Mouse (Mus musculus): ENCODE measurements at regions not wholly inside any gene's neighbourhood (a gene's known extent, or its start where the extent isn't known, plus 50 kb on each side); places are given as distances from the start of the nearest gene placed in this dataset.

- H3K4me2 ChIP-seq = peak overlapping the region; percentile 47
Observed at GRCm38 (mm10) chr13:118483031-118483430, 96.0 kb upstream of the Mrps30 start.

GRCm38 (mm10) chr13:118480237-118480636 is 93.2 kb upstream of the Mrps30 start:
- WGBS = 77% methylated on average over 1 of the region's 1 CpGs
- no peaks in the 10 kb centered on the region for H3K9me3 ChIP-seq
- H3K36me3 ChIP-seq = no peaks in the 10 kb centered on the region
- H3K4me2 ChIP-seq = no peak overlapping the region
- H3K4me3 ChIP-seq = no peak overlapping the region
- no peak for ATAC-seq (ENCODE audit: extremely low read depth, insufficient number of reproducible peaks, low FRiP score, low TSS enrichment)
- H3K27ac ChIP-seq (replicated peaks) = no peak overlapping the region
- H3K9ac ChIP-seq = no peak overlapping the region
- peaks cover 9% of the 10 kb centered on the region for H3K4me1 ChIP-seq
- H3K27me3 ChIP-seq (replicated peaks) = no peaks in the 10 kb centered on the region

More at GRCm38 (mm10) chr13:118483031-118483430, 96.0 kb upstream of the Mrps30 start:
- Histone ChIP-seq H3K9ac (no peak overlapping the region), H3K36me3 (no peaks in the 10 kb centered on the region), H3K27ac (replicated peaks) (no peak overlapping the region), H3K9me3 (no peaks in the 10 kb centered on the region), H3K4me1 (peaks cover 9% of the 10 kb centered on the region), H3K27me3 (replicated peaks) (no peaks in the 10 kb centered on the region), H3K4me3 (no peak overlapping the region)
- ATAC-seq (ENCODE audit: extremely low read depth, insufficient number of reproducible peaks, low FRiP score, low TSS enrichment) = no peak
- 15% methylated on average over 8 of the region's 8 CpGs for WGBS

GRCm38 (mm10) chr13:118478487-118478886 is 91.4 kb upstream of the Mrps30 start:
- Histone ChIP-seq H3K4me3 (no peak overlapping the region), H3K27ac (replicated peaks) (no peak overlapping the region), H3K9me3 (no peaks in the 10 kb centered on the region), H3K27me3 (replicated peaks) (no peaks in the 10 kb centered on the region), H3K4me2 (no peak overlapping the region), H3K9ac (no peak overlapping the region), H3K36me3 (no peaks in the 10 kb centered on the region), H3K4me1 (peaks cover 9% of the 10 kb centered on the region)
- ATAC-seq (ENCODE audit: extremely low read depth, insufficient number of reproducible peaks, low FRiP score, low TSS enrichment) = no peak
- 63% methylated on average over 1 of the region's 1 CpGs for WGBS

GRCm38 (mm10) chr13:118472578-118472977 is 85.5 kb upstream of the Mrps30 start:
- 40% methylated on average over 7 of the region's 7 CpGs for WGBS
- Histone ChIP-seq H3K4me2 (no peak overlapping the region), H3K27me3 (replicated peaks) (no peaks in the 10 kb centered on the region), H3K36me3 (no peaks in the 10 kb centered on the region), H3K4me3 (no peak overlapping the region), H3K4me1 (no peaks in the 10 kb centered on the region), H3K27ac (replicated peaks) (no peak overlapping the region), H3K9me3 (no peaks in the 10 kb centered on the region), H3K9ac (no peak overlapping the region)
- ATAC-seq (ENCODE audit: extremely low read depth, insufficient number of reproducible peaks, low FRiP score, low TSS enrichment) = no peak

- Histone ChIP-seq H3K36me3 (no peaks in the 10 kb centered on the region), H3K4me1 (no peaks in the 10 kb centered on the region), H3K4me3 (no peak overlapping the region), H3K27ac (replicated peaks) (no peak overlapping the region), H3K9me3 (no peaks in the 10 kb centered on the region), H3K4me2 (no peak overlapping the region), H3K9ac (no peak overlapping the region), H3K27me3 (replicated peaks) (no peaks in the 10 kb centered on the region)
- 63% methylated on average over 9 of the region's 9 CpGs for WGBS
- no peak for ATAC-seq (ENCODE audit: extremely low read depth, insufficient number of reproducible peaks, low FRiP score, low TSS enrichment)
Observed at GRCm38 (mm10) chr13:118459672-118460384, 72.8 kb upstream of the Mrps30 start.

GRCm38 (mm10) chr13:118448977-118449705 is 62.1 kb upstream of the Mrps30 start:
- no peaks in the 10 kb centered on the region for H3K27me3 ChIP-seq (replicated peaks)
- H3K4me3 ChIP-seq = no peak overlapping the region
- H3K36me3 ChIP-seq = no peaks in the 10 kb centered on the region
- H3K27ac ChIP-seq (replicated peaks) = no peak overlapping the region
- H3K4me2 ChIP-seq = no peak overlapping the region
- 60% methylated on average over 6 of the region's 6 CpGs for WGBS
- ATAC-seq (ENCODE audit: extremely low read depth, insufficient number of reproducible peaks, low FRiP score, low TSS enrichment) = no peak
- no peaks in the 10 kb centered on the region for H3K4me1 ChIP-seq
- H3K9ac ChIP-seq = no peak overlapping the region
- 0 out of 2 replicates have a peak, but pooled peaks cover 2% of the 10 kb centered on the region for H3K9me3 ChIP-seq

GRCm38 (mm10) chr13:118441322-118442064 is 54.4 kb upstream of the Mrps30 start:
- H3K4me1 ChIP-seq = no peaks in the 10 kb centered on the region
- no peak for ATAC-seq (ENCODE audit: extremely low read depth, insufficient number of reproducible peaks, low FRiP score, low TSS enrichment)
- H3K4me2 ChIP-seq = no peak overlapping the region
- H3K27ac ChIP-seq (replicated peaks) = no peak overlapping the region
- H3K9me3 ChIP-seq = 0 out of 2 replicates have a peak, but pooled peaks cover 6% of the 10 kb centered on the region
- no peak overlapping the region for H3K4me3 ChIP-seq
- WGBS = 76% methylated on average over 5 of the region's 5 CpGs
- no peaks in the 10 kb centered on the region for H3K36me3 ChIP-seq
- H3K9ac ChIP-seq = no peak overlapping the region
- no peaks in the 10 kb centered on the region for H3K27me3 ChIP-seq (replicated peaks)

Measured in heart, embryonic 13.5 days (tissue).